Mouse (Mus musculus) CD4-positive naive resting alpha-beta T cell, adult 57 days (primary cell): ENCODE results near the gene Ddx27. TPM values are rescaled to one million over a fixed set of nuclear protein-coding genes. Genes with fewer than 3 reads are reported as not detected.

ENCODE experiments used
- total RNA-seq: library from RNA; stranded (reverse); gene quantifications from one replicate; pipeline ENCODE4 v1.2.4, GENCODE M21; 2023

Ddx27 gene
- total RNA-seq: 92.6 TPM

DNA sequence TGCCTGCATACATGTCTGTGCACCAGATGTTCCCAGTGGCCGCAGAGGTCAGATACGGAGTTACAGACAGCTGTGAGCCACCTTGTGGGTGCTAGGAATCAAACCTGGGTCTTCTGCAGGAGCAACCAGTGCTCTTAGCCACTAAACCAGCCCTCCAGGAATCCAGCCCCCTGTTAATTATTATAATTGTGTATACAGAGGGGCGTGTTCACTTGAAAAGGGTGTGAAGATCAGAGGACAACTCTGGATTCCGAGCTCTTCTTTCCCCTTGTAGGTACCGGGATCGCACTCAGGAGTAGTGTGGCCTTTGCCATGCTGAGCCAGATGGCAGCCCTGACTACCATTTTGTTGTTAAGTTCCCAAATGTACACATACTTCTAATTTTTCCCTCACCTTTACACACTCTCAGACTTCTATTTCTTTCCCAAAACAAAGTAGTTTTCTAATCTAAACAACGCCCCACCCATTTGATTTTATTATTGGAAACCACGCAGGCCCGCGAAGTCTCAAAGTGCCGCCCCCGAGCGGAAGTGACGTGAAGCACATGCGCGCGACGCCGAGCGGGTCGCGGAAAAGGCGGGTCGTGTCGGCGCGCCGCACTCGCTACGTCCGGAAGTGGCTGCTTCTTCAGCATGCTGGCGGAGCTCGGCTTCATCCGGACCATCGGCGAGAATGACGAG, at the start of gene Ddx27:
TSS of gene Ddx27 (plus strand) at position 492 of the 680 bp plus-strand sequence.

DNA sequence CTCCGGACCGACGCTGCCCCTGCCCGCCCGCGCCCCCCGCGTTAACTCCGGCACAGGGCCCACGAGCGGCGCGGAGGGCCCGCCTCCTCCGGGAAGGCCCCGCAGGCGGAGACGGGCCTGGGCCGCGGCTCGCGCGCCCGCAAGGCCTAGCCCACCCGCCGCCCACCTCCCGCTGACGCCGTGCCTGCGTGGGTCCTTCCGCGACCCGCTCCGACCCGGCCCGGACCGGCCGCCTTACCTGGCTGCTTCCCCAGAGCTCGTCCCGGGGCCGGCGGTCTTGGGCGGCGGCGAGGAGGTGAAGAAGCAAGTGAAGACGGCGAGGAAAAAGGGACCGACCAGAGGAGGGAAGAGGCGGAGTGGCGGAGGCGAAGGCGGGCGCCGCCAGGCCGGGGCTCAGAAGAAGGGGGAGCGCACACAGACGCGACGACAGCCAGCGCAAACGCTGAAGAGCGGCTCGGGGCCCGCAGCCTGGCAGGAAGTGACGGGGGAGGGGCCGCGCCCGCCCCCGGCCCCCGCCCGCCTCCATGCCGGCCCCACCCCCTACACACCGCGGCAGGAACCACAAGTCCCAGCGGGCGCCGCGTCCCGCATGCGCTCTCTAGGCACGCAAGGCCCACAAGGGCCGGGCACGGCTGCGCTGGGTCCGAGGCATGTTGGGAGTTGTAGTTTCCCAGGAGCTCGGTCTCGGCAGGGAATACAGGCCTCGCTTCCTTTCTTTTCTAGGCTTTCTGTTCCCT, 19.0 kb upstream of the Ddx27 start, which contains the start of gene Stau1:
TSS of gene Stau1 (minus strand) at position 504 of the 737 bp plus-strand sequence.

DNA sequence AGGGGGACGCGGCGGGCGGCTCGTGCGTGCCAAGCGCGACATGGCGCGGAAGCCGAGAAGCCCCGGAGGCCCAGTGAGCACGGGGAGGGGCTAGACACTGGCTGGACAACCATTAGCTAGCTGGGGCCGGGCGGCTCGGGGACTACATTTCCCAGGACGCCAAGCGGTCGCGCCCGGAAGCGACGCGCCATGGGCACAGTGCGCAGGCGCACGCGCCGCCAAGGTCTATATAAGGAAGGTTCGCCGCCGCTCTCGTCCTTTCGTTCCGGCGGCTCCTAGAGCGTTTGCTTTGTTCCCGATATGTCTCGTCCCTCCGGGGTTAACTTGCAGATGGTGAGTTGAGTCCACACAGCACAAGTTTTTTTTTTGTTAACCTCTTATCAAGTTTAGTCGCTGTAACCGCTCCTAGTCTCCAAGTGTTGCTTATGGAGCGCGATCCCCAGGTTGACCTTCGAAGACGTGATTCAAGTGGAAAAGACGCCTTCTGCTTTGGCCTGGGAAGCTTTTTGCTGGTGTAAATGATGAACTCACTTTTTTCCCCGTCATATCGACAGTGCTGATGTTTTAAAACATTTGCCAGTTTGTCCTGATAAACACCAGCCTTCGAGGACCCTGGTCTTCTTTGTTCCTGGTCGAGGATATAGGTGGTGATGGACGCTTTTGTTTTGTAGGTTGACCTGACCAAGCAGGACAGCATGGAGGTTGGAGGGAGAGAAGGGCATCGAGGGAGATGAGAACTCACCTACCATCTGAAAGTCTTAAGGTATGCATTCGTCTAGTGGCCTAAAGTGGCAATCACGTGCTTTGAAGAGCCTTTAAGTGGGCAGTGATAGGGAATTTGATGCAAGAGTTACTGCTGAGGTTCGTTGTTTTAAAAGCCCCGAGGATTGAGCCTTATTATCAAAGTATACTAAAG, 48.2 kb downstream of the Ddx27 start, which contains the start of gene Znfx1:
TSS of gene Znfx1 (minus strand) at position 51 of the 916 bp plus-strand sequence.

Other genes with a start within 250 kb of the Ddx27 start
- gene Trp53rkb, start 222.7 kb upstream of the Ddx27 start, total RNA-seq: 11.7 TPM
- 49.8 TPM for gene Arfgef2, start 209.6 kb upstream of the Ddx27 start, total RNA-seq
- 56.0 TPM for gene Cse1l, start 109.2 kb upstream of the Ddx27 start, total RNA-seq
- gene Stau1, start 18.9 kb upstream of the Ddx27 start, total RNA-seq: 77.8 TPM
- gene Znfx1, start 47.8 kb downstream of the Ddx27 start, total RNA-seq: 63.1 TPM
- gene Kcnb1, start 175.0 kb downstream of the Ddx27 start, total RNA-seq: 1.4 TPM
- 1.4 TPM for gene Ptgis, start 225.4 kb downstream of the Ddx27 start, total RNA-seq